Mouse (Mus musculus) limb, embryonic 11.5 days (tissue): Measurements from ENCODE around the gene Rassf3. TPM values are rescaled to one million over a fixed set of nuclear protein-coding genes. Genes with fewer than 3 reads are reported as not detected.

Source experiments
- ATAC-seq: fragments of 200-750 bp; cut with Nextera tagmentation; 2 replicates; pipeline ENCODE4 v1.8.0; 2017; ENCODE audit warnings: low read depth; ENCODE audit not compliant: insufficient number of reproducible peaks, low FRiP score, low TSS enrichment
- DNase-seq: peaks from one replicate; pipeline ENCODE4 v3.0.0-alpha.2; 2015; ENCODE audit warnings: low spot score
- H3K27ac ChIP-seq: fragments of 300-500 bp; sonication (generic); replicated peaks from 2 replicates; pipeline ENCODE4 v1.5.1; 2014; ENCODE audit warnings: low read depth, mild to moderate bottlenecking, low read length
- H3K27me3 ChIP-seq: fragments of 300-500 bp; sonication (generic); 2 replicates; pipeline ENCODE4 v1.6.1; 2014; ENCODE audit warnings: mild to moderate bottlenecking, low read length, mixed read lengths; ENCODE audit not compliant: control insufficient read depth, insufficient read depth
- H3K36me3 ChIP-seq: fragments of 300-500 bp; sonication (generic); 2 replicates; pipeline ENCODE4 v1.6.1; 2014; ENCODE audit warnings: mild to moderate bottlenecking, low read length, moderate library complexity, mixed read lengths; ENCODE audit not compliant: control insufficient read depth, insufficient read depth
- H3K4me1 ChIP-seq: fragments of 300-500 bp; sonication (generic); 2 replicates; pipeline ENCODE4 v1.6.1; 2014; ENCODE audit warnings: low read length, mixed read lengths; ENCODE audit not compliant: control insufficient read depth, insufficient read depth
- H3K4me2 ChIP-seq: fragments of 300-500 bp; sonication (generic); 2 replicates; pipeline ENCODE4 v1.6.1; 2014; ENCODE audit warnings: low read depth, mild to moderate bottlenecking, moderate library complexity; ENCODE audit not compliant: severe bottlenecking
- H3K4me3 ChIP-seq: fragments of 300-500 bp; sonication (generic); 2 replicates; pipeline ENCODE4 v1.5.1; 2014; ENCODE audit warnings: low read depth, low read length
- H3K9ac ChIP-seq: fragments of 300-500 bp; sonication (generic); 2 replicates; pipeline ENCODE4 v1.6.1; 2014; ENCODE audit warnings: mild to moderate bottlenecking, low read length
- H3K9me3 ChIP-seq: fragments of 300-500 bp; sonication (generic); 2 replicates; pipeline ENCODE4 v1.6.1; 2016; ENCODE audit warnings: low read length; ENCODE audit not compliant: control insufficient read depth
- WGBS: fragments of 180-500 bp; shearing (Covaris S2); extraction: QIAGEN DNeasy Blood & Tissue Kit; methylation state at CpG from one replicate; pipeline ENCODE4 v1.1.7; 2014; 5-methylcytosine and 5-hydroxymethylcytosine counted together
- polyA plus RNA-seq: library from polyadenylated mRNA; unstranded; fragments of >200 nt; fragmentation: Nextera tagmentation; extraction: Ambion mirVana; gene quantifications from 2 replicates; pipeline ENCODE4 v1.2.1, GENCODE M21; 2014

Rassf3 gene
- 16.5 and 17.2 TPM in 2 replicates for polyA plus RNA-seq

GRCm38 (mm10) chr10:121476190-121476967 lies at the start of gene Rassf3:
TSS of gene Rassf3 (minus strand) at chr10:121476347.
- peaks cover 20% of the 10 kb centered on the region for H3K4me1 ChIP-seq

GRCm38 (mm10) chr10:121520923-121521585 lies 44.9 kb upstream of the Rassf3 start:
- ATAC-seq (no peak), DNase-seq (no peak)
- Histone ChIP-seq H3K4me2 (no peak overlapping the region), H3K27ac (no peak overlapping the region), H3K36me3 (no peaks in the 10 kb centered on the region), H3K9ac (no peak overlapping the region), H3K9me3 (no peaks in the 10 kb centered on the region), H3K27me3 (no peaks in the 10 kb centered on the region), H3K4me1 (peaks cover 11% of the 10 kb centered on the region), H3K4me3 (no peak overlapping the region)
- WGBS, result 24% methylated on average over 12 of the region's 12 CpGs

More at GRCm38 (mm10) chr10:121476190-121476967, at the start of gene Rassf3:
- Histone ChIP-seq H3K4me2 (peak within 1 kb of the TSS; percentile 74), H3K36me3 (no peaks in the 10 kb centered on the region), H3K27me3 (no peaks in the 10 kb centered on the region), H3K27ac (peak within 1 kb of the TSS; percentile 83), H3K9ac (peak within 1 kb of the TSS; percentile 89), H3K4me3 (peak within 1 kb of the TSS; percentile 77), H3K9me3 (no peaks in the 10 kb centered on the region)
- ATAC-seq, result peak; percentile 92
- under 1% methylated on average over 44 of the region's 62 CpGs for WGBS
- DNase-seq, result peak; percentile 98

- Histone ChIP-seq H3K9me3 (no peaks in the 10 kb centered on the region), H3K27ac (no peak overlapping the region), H3K36me3 (no peaks in the 10 kb centered on the region), H3K27me3 (no peaks in the 10 kb centered on the region), H3K4me1 (peaks cover 13% of the 10 kb centered on the region), H3K4me2 (no peak overlapping the region), H3K4me3 (no peak overlapping the region), H3K9ac (no peak overlapping the region)
- DNase-seq (no peak), ATAC-seq (no peak)
- WGBS, result 25% methylated on average over 2 of the region's 2 CpGs
Observed at GRCm38 (mm10) chr10:121519710-121520109, 43.6 kb upstream of the Rassf3 start.

- Histone ChIP-seq H3K4me2 (no peak overlapping the region), H3K36me3 (no peaks in the 10 kb centered on the region), H3K4me1 (peaks cover 7% of the 10 kb centered on the region; the same call in 1 of the 2 replicates), H3K4me3 (no peak overlapping the region), H3K27me3 (no peaks in the 10 kb centered on the region), H3K9me3 (no peaks in the 10 kb centered on the region), H3K9ac (no peak overlapping the region), H3K27ac (no peak overlapping the region)
- DNase-seq, result peak; percentile 91
- no peak for ATAC-seq
- WGBS, result 29% methylated on average over 18 of the region's 18 CpGs
Observed at GRCm38 (mm10) chr10:121516008-121516600, 40.0 kb upstream of the Rassf3 start.

- ATAC-seq (peak; percentile 17; the same call in 1 of the 2 replicates), DNase-seq (peak; percentile 69)
- Histone ChIP-seq H3K4me3 (no peak overlapping the region), H3K9me3 (no peaks in the 10 kb centered on the region), H3K4me2 (peak overlapping the region; percentile 27), H3K36me3 (no peaks in the 10 kb centered on the region), H3K27me3 (no peaks in the 10 kb centered on the region), H3K4me1 (peaks cover 22% of the 10 kb centered on the region), H3K9ac (0 out of 2 replicates have a peak overlapping the region, but pooled peaks have one; percentile 44), H3K27ac (peak overlapping the region; percentile 49; the same call in 1 of the 2 replicates)
- 24% methylated on average over 24 of the region's 24 CpGs for WGBS
Observed at GRCm38 (mm10) chr10:121509751-121510643, 33.9 kb upstream of the Rassf3 start.

GRCm38 (mm10) chr10:121507755-121508544 lies 31.8 kb upstream of the Rassf3 start:
- H3K4me2 ChIP-seq, result no peak overlapping the region
- no peak overlapping the region for H3K9ac ChIP-seq
- H3K4me3 ChIP-seq, result no peak overlapping the region
- no peak for ATAC-seq
- no peaks in the 10 kb centered on the region for H3K36me3 ChIP-seq
- no peaks in the 10 kb centered on the region for H3K9me3 ChIP-seq
- H3K27ac ChIP-seq, result no peak overlapping the region
- no peaks in the 10 kb centered on the region for H3K27me3 ChIP-seq
- 89% methylated on average over 15 of the region's 16 CpGs for WGBS
- DNase-seq, result no peak
- H3K4me1 ChIP-seq, result peaks cover 25% of the 10 kb centered on the region

GRCm38 (mm10) chr10:121506731-121507583 lies 30.8 kb upstream of the Rassf3 start:
- peaks cover 25% of the 10 kb centered on the region for H3K4me1 ChIP-seq
- H3K27me3 ChIP-seq, result no peaks in the 10 kb centered on the region
- DNase-seq (peak; percentile 81), ATAC-seq (peak; percentile 63)
- H3K27ac ChIP-seq, result peak overlapping the region; percentile 83
- no peak overlapping the region for H3K4me3 ChIP-seq
- H3K36me3 ChIP-seq, result no peaks in the 10 kb centered on the region
- no peaks in the 10 kb centered on the region for H3K9me3 ChIP-seq
- no peak overlapping the region for H3K4me2 ChIP-seq
- 37% methylated on average over 29 of the region's 29 CpGs for WGBS
- no peak overlapping the region for H3K9ac ChIP-seq
